Mouse (Mus musculus) hindbrain, postnatal 0 days (tissue): ENCODE results near the gene Cldn10. TPM values are rescaled to one million over a fixed set of nuclear protein-coding genes. Genes with fewer than 3 reads are reported as not detected.
A peak's percentile ranks its signal among the peaks of the same experiment; 100 is the strongest.

Source experiments
- ATAC-seq: fragments of 200-750 bp; cut with Nextera tagmentation; 2 replicates; pipeline ENCODE4 v1.8.0; 2017; ENCODE audit warnings: mild to moderate bottlenecking, moderate TSS enrichment, moderate library complexity
- DNase-seq: peaks from one replicate; pipeline ENCODE4 v3.0.0-alpha.2; 2015; ENCODE audit warnings: low spot score
- H3K27ac ChIP-seq: fragments of 300-500 bp; sonication (generic); 2 replicates; pipeline ENCODE4 v1.5.1; 2014; ENCODE audit warnings: mild to moderate bottlenecking
- H3K27me3 ChIP-seq: fragments of 300-500 bp; sonication (generic); 2 replicates; pipeline ENCODE4 v1.6.1; 2014; ENCODE audit warnings: low read length, mixed read lengths; ENCODE audit not compliant: insufficient read depth
- H3K36me3 ChIP-seq: fragments of 300-500 bp; sonication (generic); 2 replicates; pipeline ENCODE4 v1.6.1; 2014; ENCODE audit warnings: low read length, mixed read lengths; ENCODE audit not compliant: insufficient read depth
- H3K4me1 ChIP-seq: fragments of 300-500 bp; sonication (generic); 2 replicates; pipeline ENCODE4 v1.6.1; 2014; ENCODE audit warnings: antibody characterized with exemption, low read length, mixed read lengths; ENCODE audit not compliant: insufficient read depth
- H3K4me2 ChIP-seq: fragments of 300-500 bp; sonication (generic); 2 replicates; pipeline ENCODE4 v1.6.1; 2014; ENCODE audit warnings: low read depth, mild to moderate bottlenecking, low read length, moderate library complexity, mixed read lengths
- H3K4me3 ChIP-seq: fragments of 300-500 bp; sonication (generic); 2 replicates; pipeline ENCODE4 v1.5.1; 2014; ENCODE audit warnings: low read length
- H3K9ac ChIP-seq: fragments of 300-500 bp; sonication (generic); replicated peaks from 2 replicates; pipeline ENCODE4 v1.6.1; 2014; ENCODE audit warnings: mild to moderate bottlenecking, low read length, moderate library complexity, mixed read lengths
- H3K9me3 ChIP-seq: fragments of 300-500 bp; sonication (generic); 2 replicates; pipeline ENCODE4 v1.6.1; 2016; ENCODE audit warnings: low read length, mixed read lengths
- CTCF ChIP-seq: IDR thresholded peaks from 2 replicates; pipeline ENCODE4 v1.5.1; 2016; ENCODE audit warnings: antibody characterized with exemption, control low read depth, low read depth
- WGBS: fragments of 180-500 bp; shearing (Covaris S2); extraction: QIAGEN DNeasy Blood & Tissue Kit; methylation state at CpG from one replicate; pipeline ENCODE4 v1.1.7; 2014; 5-methylcytosine and 5-hydroxymethylcytosine counted together
- polyA plus RNA-seq: library from polyadenylated mRNA; unstranded; fragments of >200 nt; fragmentation: Nextera tagmentation; extraction: Ambion mirVana; gene quantifications from 2 replicates; pipeline ENCODE4 v1.2.1, GENCODE M21; 2015
- total RNA-seq: library from RNA; depleted of rRNA; stranded (reverse); fragments of >200 nt; gene quantifications from 2 replicates; pipeline ENCODE4 v1.2.3, GENCODE M21; 2014

Gene Cldn10
- total and polyA plus RNA-seq, 2 experiments from 2014 or later: 10.0 to 27.4 TPM

DNA sequence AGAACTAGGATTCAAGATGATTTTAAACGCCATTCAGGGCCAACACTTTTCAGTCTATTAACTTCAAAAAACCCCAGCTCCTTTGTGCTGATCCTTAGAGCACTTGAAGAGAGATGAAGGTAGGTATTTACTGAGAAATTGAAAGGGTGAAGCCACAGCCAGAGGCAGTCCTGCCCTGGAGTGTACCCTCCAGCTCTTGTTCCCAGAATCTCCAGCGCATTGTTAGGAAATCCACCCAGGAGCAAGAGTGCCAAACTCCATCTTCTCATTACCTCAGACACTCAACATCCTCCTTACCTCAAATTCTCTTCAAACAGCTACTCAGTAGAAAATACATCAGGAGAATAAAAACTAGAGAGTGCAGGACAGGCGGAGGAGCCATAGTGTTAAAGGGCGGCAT lies 35.1 kb downstream of the Cldn10 start:
- 83% methylated on average over 4 of the region's 4 CpGs for whole genome bisulfite sequencing
- DNase-seq (no peak), ATAC-seq (no peak)
- no peak for TF ChIP-seq CTCF
- H3K9ac ChIP-seq: no peak overlapping the region
- H3K36me3 ChIP-seq: no peaks in the 10 kb centered on the region
- no peaks in the 10 kb centered on the region; the same call in 1 of the 2 replicates for H3K27me3 ChIP-seq
- no peaks in the 10 kb centered on the region for H3K4me1 ChIP-seq
- H3K4me3 ChIP-seq: no peak overlapping the region
- no peak overlapping the region for H3K4me2 ChIP-seq
- no peak overlapping the region for H3K27ac ChIP-seq
- H3K9me3 ChIP-seq: no peaks in the 10 kb centered on the region

DNA sequence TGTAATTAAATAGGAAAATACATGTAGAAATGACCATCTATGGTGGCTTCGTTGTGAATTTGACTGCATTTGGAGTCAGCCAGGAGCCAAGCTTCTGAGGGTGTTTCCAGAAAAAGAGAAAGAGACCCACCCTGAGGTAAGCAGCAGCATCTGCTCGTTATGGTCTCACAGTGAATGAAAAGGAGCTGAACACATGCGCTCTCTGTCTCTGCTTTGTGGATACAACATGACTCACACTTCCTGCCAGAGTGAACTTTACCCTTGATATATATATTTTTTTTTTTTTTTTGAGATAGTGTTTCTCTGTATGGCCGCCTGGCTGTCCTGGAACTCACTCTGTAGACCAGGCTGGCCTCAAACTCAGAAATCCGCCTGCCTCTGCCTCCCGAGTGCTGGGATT lies 35.6 kb downstream of the Cldn10 start:
- H3K9me3 ChIP-seq: no peaks in the 10 kb centered on the region
- no peak for TF ChIP-seq CTCF
- H3K27me3 ChIP-seq: no peaks in the 10 kb centered on the region; the same call in 1 of the 2 replicates
- H3K4me3 ChIP-seq: no peak overlapping the region
- H3K36me3 ChIP-seq: no peaks in the 10 kb centered on the region
- 87% methylated on average over 6 of the region's 6 CpGs for WGBS
- no peak overlapping the region for H3K27ac ChIP-seq
- no peaks in the 10 kb centered on the region for H3K4me1 ChIP-seq
- no peak overlapping the region for H3K9ac ChIP-seq
- no peak overlapping the region for H3K4me2 ChIP-seq
- ATAC-seq (no peak), DNase-seq (no peak)

DNA sequence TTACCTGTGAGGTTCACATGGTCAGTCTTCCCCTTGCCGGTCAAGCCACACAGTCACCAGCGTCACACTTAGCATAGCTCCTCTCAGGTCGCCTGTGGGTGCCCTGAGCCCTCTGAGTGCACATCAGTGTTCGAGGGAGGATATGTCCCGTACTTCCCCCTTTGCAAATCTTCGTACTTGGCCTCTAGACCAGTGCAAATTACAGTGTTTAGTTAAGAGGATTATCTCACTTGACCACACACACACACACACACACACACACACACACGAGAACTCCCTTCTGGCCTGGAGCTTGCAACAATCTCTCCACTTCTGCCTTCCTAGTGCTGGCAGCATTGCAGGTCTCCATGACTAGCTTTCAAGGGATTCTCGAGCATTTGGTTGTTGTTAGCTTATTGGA lies 38.6 kb downstream of the Cldn10 start:
- ATAC-seq: no peak
- no peak overlapping the region for H3K9ac ChIP-seq
- no peak overlapping the region for H3K27ac ChIP-seq
- no peak overlapping the region for H3K4me3 ChIP-seq
- H3K4me1 ChIP-seq: no peaks in the 10 kb centered on the region
- H3K4me2 ChIP-seq: no peak overlapping the region
- no peaks in the 10 kb centered on the region for H3K9me3 ChIP-seq
- H3K36me3 ChIP-seq: no peaks in the 10 kb centered on the region
- 78% methylated on average over 8 of the region's 8 CpGs for WGBS
- TF ChIP-seq CTCF: no peak
- no peaks in the 10 kb centered on the region for H3K27me3 ChIP-seq
- no peak for DNase-seq

DNA sequence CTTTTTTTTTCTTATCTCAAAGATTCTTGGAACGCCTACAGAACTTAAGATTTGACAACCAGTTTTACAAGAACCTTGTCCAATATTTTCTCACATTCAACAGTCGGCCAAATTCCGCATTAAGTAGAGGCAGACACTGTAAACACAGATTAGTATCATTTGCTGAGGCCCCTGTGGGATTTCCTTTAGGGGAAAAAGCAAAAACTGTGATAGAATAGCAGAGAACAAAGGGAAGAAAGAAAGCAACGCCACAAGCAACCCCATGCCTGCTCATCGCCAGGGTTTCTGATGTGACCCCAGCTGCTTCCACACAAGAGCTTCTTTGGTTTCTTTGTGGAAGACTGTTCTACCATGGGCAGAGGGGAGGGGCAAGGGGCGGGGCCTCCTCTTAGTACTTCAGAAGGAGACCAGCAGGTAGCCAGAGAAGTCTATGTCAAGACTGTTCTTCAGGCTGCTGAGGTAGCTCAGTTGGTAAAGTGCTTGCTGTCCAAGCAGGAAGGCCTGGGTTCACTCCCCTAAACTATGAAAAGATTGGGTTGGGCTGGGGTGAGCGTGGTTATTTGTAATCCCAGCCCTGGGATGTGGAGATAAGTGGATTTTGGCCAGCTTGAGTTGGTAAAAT lies 39.7 kb downstream of the Cldn10 start:
- H3K4me3 ChIP-seq: no peak overlapping the region
- WGBS: 24% methylated on average over 7 of the region's 7 CpGs
- no peak overlapping the region for H3K27ac ChIP-seq
- no peak for TF ChIP-seq CTCF
- no peaks in the 10 kb centered on the region for H3K9me3 ChIP-seq
- H3K4me2 ChIP-seq: no peak overlapping the region
- DNase-seq: no peak
- no peak overlapping the region for H3K9ac ChIP-seq
- H3K4me1 ChIP-seq: no peaks in the 10 kb centered on the region
- 0 out of 2 replicates have a peak, but pooled peaks have one; percentile 29 for ATAC-seq
- no peaks in the 10 kb centered on the region for H3K27me3 ChIP-seq
- H3K36me3 ChIP-seq: no peaks in the 10 kb centered on the region

DNA sequence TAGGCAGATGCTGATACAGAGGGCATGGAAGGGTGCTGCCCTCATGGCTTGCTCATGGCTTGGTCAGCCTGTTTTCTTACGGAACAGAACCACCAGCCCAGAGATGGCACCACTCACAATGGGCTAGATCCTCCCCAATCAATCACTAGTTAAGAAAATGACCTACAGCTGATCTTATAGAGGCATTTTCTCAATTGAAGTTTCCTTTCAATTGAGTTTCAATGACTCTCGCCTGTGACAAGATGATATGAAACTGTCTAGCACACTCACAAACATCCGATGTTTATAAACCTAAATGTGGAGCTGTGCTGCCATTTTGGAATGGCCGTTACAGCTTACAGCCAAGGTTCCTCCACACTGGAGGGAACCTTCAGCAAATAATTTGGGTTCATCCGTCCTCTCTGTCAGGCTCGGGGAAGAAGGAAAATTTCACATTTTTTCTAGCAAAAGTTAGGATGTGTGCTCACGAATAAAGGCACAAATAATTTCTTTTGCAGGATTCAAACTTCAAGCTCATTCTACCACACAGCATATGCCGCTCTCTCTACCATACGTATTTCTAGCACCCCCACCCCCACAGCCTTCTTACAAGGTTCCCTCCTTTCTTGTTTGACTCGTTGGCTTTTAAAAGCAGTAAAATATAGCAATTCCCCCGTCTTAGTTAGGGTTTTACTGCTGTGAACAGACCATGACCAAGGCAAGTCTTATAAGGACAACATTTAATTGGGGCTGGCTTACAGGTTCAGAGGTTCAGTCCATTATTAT lies 41.8 kb downstream of the Cldn10 start:
- H3K27ac ChIP-seq: no peak overlapping the region
- no peak overlapping the region for H3K4me3 ChIP-seq
- WGBS: 93% methylated on average over 11 of the region's 11 CpGs
- H3K4me1 ChIP-seq: no peaks in the 10 kb centered on the region
- no peak for ATAC-seq
- H3K4me2 ChIP-seq: no peak overlapping the region
- no peaks in the 10 kb centered on the region for H3K9me3 ChIP-seq
- no peak for TF ChIP-seq CTCF
- no peak overlapping the region for H3K9ac ChIP-seq
- H3K27me3 ChIP-seq: no peaks in the 10 kb centered on the region
- no peak for DNase-seq
- H3K36me3 ChIP-seq: no peaks in the 10 kb centered on the region

DNA sequence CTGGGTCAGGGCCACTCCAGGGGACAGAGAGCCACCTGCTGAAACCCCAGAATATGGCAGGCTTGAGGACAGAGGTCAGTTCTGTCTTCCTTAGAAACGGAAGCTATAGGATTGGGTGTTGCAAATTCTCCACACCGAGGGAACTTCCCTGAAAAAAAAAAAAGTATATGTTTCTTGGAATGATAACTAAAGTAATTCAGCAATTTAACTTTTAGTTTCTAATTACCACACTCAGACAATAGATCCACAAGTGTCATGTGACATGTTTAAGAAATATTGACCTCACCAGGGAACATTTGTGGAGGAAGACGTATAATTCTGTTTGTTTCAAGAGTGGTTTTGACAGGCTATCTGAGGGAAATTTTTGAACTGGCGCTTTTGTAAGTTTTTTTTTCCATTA lies 43.9 kb downstream of the Cldn10 start:
- TF ChIP-seq CTCF: no peak
- 78% methylated on average over 4 of the region's 4 CpGs for WGBS
- Histone ChIP-seq H3K4me1 (no peaks in the 10 kb centered on the region), H3K4me3 (no peak overlapping the region), H3K27ac (no peak overlapping the region), H3K4me2 (no peak overlapping the region), H3K27me3 (no peaks in the 10 kb centered on the region), H3K9ac (no peak overlapping the region), H3K36me3 (no peaks in the 10 kb centered on the region), H3K9me3 (no peaks in the 10 kb centered on the region)
- DNase-seq: no peak
- ATAC-seq: no peak

DNA sequence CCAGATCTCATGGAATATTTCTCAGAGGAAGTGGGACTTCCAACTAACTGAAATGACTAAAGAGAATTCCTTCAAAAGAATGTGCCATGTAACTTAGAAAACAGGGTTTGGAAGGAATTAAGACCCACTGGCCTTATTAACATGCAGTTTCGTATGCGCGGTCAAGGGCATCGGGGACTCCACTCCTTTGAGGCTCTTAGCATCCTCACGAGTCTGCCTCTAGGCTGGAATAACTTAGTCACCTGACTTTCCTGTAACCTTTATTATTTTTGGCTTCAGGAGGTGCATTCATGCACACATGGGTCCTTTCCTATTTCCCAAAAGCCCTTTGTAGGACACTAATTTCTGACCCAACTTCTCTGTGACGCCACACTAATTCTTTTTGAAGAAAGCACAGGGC lies 45.5 kb downstream of the Cldn10 start:
- Histone ChIP-seq H3K9ac (no peak overlapping the region), H3K4me3 (no peak overlapping the region), H3K36me3 (no peaks in the 10 kb centered on the region), H3K27ac (no peak overlapping the region), H3K4me2 (no peak overlapping the region), H3K27me3 (no peaks in the 10 kb centered on the region), H3K9me3 (no peaks in the 10 kb centered on the region), H3K4me1 (no peaks in the 10 kb centered on the region)
- TF ChIP-seq CTCF: no peak
- DNase-seq (no peak), ATAC-seq (no peak)
- 86% methylated on average over 6 of the region's 6 CpGs for WGBS
